Mouse (Mus musculus) megakaryocyte-erythroid progenitor cell, adult 5-6 weeks (primary cell): ENCODE measurements at regions not wholly inside any gene's neighbourhood (a gene's known extent, or its start where the extent isn't known, plus 50 kb on each side); places are given as distances from the start of the nearest gene placed in this dataset.

ENCODE experiments used
- ATAC-seq: replicated peaks from 2 replicates; pipeline ENCODE4 v1.8.0; 2016; ENCODE audit warnings: mild to moderate bottlenecking, inconsistent platforms; ENCODE audit not compliant: severe bottlenecking, poor library complexity, low FRiP score, low TSS enrichment

- ATAC-seq = no peak
Measured at GRCm38 (mm10) chr5:118878722-118879121, 318.2 kb downstream of the Med13l start.

GRCm38 (mm10) chr5:118879808-118880478 lies 319.5 kb downstream of the Med13l start:
- ATAC-seq = 0 out of 2 replicates have a peak, but pooled peaks have one; percentile 47

- no peak for ATAC-seq
Measured at GRCm38 (mm10) chr5:118880546-118880945, 320.1 kb downstream of the Med13l start.

DNA sequence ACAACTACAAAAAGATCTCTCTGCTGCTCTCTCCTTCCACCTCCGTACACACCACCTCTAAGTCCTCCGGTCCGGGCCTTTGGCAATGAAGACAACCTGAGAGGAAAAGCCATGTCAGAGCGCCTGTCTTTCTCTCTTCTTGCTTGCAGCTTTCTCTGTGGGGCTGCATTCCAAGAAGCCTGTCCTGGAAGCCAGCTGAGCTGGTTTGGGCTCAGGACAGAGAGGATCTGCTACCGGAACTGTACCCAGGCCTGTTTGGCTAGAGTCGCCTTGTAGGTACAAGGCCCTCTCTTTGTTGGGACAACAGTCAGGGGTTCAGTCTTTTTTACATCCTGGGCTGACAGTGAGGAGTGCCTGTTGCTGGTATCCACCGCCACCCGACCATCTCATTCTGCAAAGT lies 321.4 kb downstream of the Med13l start:
- ATAC-seq = no peak

DNA sequence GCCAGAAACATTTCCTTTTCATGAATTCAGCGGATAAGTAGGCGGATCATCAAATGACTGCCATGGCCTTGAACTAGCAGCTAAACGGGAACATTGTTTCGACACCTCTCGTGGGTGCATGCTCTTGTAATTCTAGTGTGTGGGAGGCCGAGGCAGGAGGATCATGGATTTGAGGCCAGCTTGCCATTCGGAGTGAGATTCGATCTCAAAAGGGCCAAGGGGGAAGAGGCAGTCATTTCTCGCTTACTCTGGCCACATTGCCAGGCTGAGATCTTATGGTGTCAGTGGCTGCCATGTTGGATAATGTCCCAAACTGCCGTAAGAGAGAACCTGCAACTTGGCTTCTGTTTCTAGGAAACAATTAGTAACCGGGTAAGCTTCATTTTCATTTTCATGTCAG lies 327.7 kb downstream of the Med13l start:
- no peak for ATAC-seq

GRCm38 (mm10) chr5:118891131-118891530 lies 330.7 kb downstream of the Med13l start:
- no peak for ATAC-seq

- no peak for ATAC-seq
Measured at GRCm38 (mm10) chr5:118908224-118908623, 347.7 kb downstream of the Med13l start.

- ATAC-seq = no peak
Measured at GRCm38 (mm10) chr5:118909756-118910155, 349.3 kb downstream of the Med13l start.

- no peak for ATAC-seq
Measured at GRCm38 (mm10) chr5:118914191-118914750, 353.8 kb downstream of the Med13l start.

GRCm38 (mm10) chr5:118923357-118923756 lies 362.9 kb downstream of the Med13l start:
- ATAC-seq = no peak

DNA sequence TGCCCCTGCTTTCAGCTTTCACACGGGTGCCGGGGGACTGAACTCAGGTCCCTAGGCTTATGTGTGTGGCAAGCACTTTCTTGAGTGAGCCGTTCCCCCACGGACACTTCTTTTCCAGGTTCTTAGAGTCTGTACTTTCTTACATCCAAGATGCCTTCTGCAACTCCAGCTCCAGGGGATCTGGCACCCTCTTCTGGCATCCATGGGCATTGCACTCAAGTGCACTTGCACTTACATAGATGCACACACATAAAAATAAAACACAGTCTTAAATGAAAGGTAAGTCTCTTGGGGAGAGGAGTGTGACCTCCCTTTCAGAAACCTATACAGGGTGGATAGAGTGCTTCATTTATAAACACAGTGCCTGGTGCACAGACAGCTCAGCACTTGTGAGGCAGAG lies 368.6 kb downstream of the Med13l start:
- no peak for ATAC-seq

DNA sequence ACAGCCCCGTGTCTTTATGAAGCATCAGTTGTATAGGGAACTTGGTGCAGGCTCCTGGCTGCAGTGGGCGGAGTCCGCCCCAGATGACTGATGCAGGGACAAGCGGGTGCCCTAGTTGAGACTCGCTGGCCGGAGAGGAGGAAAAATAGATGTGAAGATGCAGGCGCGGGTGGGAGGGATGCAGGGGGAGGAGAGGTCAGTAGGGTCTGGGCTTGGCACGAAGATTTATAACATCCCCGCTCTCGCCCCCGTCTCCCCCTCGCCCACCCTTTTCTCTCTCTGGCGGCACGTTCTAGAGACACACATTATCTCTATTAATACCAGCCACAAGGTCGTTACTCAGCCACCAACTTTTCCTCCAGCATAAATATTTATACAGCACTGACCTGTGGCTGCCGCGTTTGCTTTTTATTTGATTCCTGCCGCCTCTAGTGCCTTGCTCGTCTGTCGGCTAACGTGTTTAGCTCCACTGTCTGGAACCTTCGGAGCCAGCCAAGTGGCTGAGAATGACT lies 369.6 kb downstream of the Med13l start:
- no peak for ATAC-seq

GRCm38 (mm10) chr5:118939336-118940039 lies 379.0 kb downstream of the Med13l start:
- ATAC-seq = no peak

DNA sequence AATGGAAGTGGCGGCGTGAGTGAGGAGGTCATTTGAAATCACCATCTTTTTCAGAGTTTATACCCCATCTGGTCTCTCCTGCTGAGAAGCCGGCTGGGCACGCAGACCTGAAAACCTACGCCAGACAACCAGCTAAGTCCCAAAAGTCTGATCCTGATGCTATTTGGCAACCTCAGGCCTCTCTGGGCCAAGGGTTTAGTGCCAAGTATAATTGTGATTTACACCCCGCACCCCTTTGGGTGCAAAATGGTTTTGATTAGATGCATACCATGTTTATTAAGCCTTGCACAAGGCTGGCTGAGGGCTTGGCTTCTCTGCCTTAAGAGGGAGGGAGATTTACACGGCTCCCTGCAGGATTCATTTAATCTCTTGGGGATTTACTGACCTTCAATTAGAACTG lies 383.8 kb downstream of the Med13l start:
- no peak for ATAC-seq

GRCm38 (mm10) chr5:118946090-118946489 lies 385.6 kb downstream of the Med13l start:
- ATAC-seq = no peak

- no peak for ATAC-seq
Measured at GRCm38 (mm10) chr5:118946994-118947393, 386.5 kb downstream of the Med13l start.

DNA sequence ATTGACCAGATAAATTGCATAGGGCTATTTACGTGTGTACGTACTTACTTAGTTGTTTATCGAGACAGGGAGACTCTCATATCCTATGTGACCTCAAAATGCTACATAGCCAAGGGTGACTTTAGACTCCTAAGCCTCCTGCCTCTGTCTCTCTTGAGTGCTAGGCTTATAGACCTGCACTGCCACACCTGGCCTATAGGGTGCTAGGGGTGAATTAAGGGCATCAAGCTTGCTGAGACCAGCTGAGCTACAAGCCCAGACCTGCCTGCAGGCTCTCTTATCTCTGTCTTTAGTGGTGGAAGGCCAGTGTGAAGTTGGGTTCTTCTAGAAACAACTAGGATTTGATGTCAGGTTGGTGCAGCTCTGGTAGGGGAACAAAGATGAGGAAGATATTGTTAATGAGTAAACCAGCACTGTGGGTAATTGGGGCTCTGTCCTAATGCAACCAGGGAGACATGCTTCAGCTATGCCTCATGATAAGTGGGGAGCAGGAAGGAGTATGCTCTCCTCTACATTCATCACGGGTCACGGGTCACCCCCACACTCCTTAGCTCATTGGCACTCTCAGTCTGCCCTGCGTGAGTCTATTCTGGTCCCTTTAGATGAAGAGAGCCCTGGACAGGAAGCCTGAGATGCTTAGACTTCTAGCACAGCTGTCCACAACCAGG lies 387.8 kb downstream of the Med13l start:
- no peak for ATAC-seq

GRCm38 (mm10) chr5:118951067-118951466 lies 390.6 kb downstream of the Med13l start:
- no peak for ATAC-seq

GRCm38 (mm10) chr5:118960521-118961001 lies 400.1 kb downstream of the Med13l start:
- ATAC-seq = no peak

DNA sequence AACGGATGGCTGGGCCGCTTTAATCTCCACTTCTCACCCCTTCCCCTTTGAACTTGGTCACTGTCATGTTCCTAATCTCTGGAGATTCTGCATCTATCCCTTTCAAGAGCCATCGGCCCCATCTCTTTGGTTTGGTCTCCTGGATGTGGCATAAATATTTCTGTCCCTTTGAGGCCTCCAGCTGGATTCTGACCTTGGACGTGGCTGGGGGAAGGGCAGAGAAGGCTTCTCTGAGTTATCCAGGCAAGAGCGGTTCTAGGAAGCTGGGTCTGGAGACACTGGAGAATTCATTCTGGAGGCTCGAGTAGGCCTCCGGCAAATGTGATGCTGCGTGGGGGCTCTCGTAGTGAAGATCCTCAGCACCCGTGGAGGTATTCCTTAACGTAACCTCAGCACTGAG lies 400.6 kb downstream of the Med13l start:
- no peak for ATAC-seq
